Mouse (Mus musculus) ovary, adult 18-20 months (tissue): ENCODE measurements around the gene Olfr424.

Source experiments
- DNase-seq: peaks from one replicate; pipeline ENCODE4 v3.0.0; 2022; ENCODE audit warnings: low spot score, mixed read lengths

Olfr424 gene

DNA sequence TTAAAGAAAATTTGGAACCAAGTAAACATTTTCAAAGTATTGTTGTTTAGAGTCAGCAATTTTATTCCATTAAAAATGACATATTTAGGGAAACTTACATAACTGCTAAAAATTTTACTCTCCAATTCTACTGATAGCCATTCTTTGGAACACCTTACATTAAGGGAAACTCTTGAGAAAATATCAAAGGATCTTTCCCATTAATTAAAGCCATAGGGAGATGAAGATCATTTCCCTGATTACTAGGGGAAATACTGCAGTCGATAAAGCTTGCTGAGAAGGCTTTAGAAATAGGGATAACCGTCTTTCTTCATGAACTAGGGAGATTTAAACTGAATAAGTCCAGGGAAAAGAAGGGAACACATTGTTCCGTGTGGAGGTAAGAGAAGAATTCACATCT, at the start of gene Olfr424:
Gene Olfr424, plus strand, starts transcription at position 301 of the 400 bp plus-strand sequence.
- DNase-seq: no peak

DNA sequence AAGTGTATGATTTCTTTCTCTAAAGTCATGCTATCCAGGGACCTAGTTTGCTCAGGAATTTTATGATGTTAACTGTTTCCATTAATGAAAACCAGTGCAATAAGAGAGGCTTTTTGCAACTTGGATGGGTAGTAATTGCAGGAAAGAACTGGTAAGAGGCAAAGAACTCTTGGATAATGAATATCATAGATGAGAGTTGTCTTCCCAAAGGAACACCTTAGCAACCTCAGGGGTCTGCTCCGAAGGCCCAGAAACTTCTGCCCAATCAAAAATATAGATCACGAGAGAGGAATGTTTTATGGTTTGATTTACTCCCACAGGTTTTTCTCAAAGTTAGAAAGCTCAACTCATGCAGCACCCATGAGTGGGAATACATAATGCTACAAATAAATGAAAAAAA, 47.3 kb upstream of the Olfr424 start, which contains the start of gene Olfr429:
Gene Olfr429, plus strand, starts transcription at position 301 of the 400 bp plus-strand sequence.
- DNase-seq: no peak

DNA sequence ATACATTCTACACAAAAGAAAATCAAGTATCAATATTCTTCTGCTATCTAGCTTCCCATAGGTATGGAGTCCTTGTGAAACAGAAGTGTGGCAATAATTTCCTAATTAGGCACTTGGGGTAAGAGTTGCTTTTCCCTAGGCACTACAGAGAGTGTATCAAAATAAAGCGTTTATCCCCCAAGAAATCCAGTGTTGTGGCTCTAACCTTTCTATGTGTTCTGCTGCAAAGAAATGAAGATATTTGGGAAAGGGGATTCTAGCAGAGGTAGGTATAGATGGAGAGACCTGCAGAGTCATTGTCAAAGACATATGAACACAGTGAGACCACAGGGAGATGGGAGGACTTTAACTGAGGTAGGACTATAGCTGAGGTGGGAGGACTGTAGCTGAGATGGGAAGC, 34.7 kb upstream of the Olfr424 start, which contains the start of gene Olfr427:
Gene Olfr427, plus strand, starts transcription at position 301 of the 400 bp plus-strand sequence.
- no peak for DNase-seq

DNA sequence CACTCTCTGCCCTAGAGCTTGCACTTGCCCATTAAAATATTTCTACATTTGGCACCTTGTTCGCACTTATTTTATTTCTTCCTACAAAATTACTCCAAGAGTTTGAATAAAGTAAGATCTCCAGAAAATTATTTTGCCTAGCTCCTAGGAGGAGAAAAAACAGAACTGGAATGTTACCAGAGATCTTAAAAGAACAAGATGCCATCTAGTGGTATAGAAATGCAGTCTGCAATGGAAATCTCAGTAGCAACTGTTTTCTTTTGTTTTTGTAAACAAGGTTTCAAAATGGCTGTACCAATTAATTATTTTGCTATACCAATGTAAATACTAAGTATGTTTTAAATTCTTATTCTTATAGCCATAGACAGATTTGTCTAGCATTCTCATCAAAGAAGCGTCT, 27.6 kb upstream of the Olfr424 start:
- no peak for DNase-seq

DNA sequence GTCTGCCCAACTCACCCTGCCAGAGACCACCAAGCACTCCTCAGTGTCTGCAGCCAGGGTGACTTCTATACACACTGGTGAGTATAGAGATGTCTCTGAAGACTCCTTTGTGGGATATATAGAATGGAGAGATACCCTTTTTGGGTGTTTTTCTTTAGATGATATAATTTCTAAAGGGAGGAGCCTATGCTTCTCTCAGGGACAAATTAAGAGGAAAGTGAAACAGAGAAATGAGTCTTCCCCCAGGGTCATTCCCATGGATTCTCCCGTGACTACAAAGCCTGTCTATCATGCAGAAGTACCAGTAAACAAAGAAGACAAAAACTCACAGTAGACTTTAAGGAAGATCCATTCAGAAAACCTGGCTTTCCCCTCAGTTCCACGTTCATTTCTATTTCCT, 10.3 kb upstream of the Olfr424 start, which contains the start of gene Olfr231:
Gene Olfr231, minus strand, starts transcription at position 101 of the 400 bp plus-strand sequence.
- DNase-seq: no peak

DNA sequence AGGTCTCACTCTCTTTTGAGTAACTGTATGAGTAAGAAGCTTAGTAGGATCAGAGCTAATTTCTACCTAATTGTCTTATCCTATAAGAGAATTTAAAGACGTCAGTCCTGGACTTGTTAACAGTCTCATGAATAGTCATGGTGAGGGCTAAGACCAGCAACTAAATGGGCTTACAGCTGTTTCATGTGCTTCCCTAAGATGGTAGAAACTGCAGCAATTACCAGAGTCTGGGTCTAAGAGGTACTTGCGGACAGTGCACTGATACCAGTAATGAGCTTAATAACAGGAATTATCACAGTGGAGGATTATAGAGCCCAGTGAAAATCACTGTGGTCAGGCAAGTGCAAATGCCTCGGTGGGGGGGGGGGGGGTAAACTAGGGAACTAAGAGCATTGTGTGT, 682 bp downstream of the Olfr424 start:
- no peak for DNase-seq

DNA sequence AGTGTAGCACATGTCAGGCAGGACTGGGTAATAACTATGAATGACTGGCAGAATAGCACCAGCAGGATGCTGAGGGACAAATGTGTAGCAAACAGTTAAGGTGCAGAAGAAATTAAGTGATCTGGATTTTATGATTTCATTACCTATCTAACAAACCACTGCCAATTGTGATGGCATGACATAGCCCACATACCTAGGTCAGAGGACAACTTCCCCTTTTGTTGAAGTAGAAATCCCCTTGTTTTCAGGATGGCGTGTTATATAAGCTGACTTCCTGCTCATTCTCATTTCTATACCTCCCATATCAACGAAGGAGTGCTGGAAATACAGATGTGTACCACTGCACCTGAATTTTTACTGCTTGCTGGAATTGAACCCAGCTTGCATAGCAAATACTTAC, 10.1 kb downstream of the Olfr424 start:
- no peak for DNase-seq

DNA sequence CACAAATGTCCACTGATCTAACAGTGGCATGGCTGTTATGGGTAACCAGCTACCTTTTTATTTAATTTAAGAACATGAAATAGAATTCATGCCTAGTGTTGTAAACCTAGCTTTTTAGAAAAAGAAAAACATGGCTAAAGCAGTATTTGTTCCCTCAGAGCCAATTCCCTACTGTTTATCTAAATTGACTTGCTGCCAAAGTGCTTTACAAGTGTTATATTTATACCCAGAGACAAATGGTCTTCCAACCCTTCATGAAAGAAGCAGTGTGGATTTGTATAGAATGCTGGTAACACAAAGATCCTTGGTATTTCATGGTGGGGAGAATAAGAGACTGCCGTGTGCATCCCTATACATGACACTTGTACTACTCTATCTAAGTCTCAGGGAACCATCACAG, 15.4 kb downstream of the Olfr424 start:
- no peak for DNase-seq

DNA sequence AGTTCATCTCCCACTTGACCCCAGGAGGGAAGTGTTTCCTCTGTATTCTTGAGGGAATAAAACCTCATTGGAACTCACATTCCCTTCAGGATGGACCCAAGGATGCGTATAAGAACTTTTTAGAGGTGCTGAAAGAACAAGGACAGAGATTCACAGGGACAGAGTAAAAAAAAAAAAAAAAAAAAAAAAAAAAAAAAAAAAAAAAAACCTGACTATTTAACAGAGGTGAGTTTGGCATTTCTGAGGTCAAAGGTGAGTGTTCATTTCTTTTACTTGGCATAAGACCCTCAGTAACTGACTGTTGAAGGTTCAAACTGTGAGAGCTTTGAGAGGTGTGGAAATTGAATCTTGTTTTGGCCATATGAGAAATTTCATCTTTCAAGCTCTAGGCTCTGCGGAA, 18.0 kb downstream of the Olfr424 start:
- no peak for DNase-seq

DNA sequence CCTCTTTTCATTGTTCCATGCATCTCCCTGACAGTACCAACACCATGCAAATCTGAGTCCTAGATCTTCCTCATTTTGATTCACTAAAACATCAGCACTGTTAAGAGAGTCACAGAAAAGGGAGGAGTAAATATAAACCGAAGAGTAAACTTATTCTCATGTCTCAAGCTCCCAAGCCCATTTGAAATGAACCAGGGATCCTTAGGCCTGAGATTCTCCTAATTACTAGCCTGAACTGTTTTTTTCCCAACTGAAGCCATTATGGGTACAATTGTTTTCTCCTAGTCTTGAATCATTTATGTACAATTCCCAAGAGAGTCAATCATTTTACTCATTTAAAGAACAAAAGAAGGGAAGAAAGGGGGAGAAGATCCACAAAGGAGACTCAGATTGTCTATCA, 24.0 kb downstream of the Olfr424 start, which contains the start of gene Olfr420:
Gene Olfr420, plus strand, starts transcription at position 301 of the 400 bp plus-strand sequence.
- DNase-seq: no peak

DNA sequence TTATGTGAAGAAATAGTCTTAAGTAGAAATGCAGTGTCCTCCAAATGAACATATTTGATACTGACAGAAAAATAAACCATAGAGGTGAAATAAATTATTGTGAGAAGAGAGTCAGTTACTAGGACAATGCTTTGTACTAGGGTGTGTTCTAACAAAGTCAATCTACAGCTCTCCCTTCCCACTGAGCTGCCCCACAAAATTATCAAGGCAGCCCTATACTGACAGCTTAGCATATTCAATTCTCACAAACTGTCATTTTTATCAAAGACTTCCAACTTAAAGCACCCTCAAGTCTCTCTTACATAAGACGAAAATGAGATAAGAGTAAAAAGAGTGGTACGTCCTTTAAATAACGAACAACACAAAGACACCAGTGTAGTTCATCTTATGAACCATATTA, 26.3 kb downstream of the Olfr424 start:
- no peak for DNase-seq

DNA sequence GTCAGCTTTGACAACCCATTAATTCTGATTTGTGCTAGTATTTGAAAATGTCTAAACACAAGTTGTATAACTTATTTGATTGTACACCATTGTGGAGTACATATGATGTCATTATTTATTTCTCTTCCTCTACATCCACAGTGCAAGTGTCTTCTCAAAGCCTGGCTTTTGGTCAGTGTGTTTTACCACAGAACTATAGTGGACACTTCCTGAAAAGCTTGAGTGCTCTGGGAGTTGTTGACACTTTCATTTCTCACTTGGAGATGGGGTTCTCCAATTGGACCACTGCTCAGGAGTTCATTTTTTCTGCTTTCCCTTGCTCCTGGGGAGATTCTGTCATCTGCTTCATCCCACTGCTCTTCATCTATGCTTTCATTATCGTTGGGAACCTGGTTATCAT, 27.2 kb downstream of the Olfr424 start:
- DNase-seq: no peak

DNA sequence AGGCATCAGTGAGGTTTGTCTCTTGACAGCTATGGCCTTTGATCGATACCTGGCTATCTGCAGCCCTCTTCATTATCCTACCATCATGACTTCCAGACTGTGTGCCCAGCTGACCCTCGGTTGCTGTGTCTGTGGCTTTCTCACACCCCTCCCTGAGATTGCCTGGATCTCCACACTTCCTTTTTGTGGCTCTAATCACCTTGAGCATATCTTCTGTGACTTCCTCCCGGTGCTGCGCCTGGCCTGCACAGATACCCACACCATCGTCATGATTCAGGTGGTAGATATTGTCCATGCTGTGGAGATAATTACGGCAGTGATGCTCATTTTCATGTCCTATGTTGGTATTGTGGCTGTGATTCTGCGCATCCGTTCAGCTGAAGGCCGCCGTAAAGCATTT, 27.8 kb downstream of the Olfr424 start:
- no peak for DNase-seq

DNA sequence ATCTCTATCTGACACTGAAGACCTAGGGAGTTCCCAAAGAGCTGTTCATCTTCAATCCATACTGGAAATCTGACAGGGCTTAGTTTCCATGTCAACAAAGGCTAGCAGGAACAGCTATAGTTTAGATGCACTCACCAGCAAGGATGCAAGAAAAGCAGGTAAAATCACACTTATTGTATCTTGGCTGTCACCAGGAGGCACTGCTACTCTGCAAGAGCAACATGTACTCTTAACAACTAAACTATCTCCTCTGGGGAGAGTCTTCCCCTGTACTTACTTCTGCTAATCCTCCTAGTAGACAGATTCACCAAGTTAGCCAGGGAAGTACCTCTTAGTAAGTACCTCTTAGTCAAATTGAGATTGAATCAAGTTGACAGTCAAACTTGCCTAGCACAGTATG, 37.7 kb downstream of the Olfr424 start:
- no peak for DNase-seq

DNA sequence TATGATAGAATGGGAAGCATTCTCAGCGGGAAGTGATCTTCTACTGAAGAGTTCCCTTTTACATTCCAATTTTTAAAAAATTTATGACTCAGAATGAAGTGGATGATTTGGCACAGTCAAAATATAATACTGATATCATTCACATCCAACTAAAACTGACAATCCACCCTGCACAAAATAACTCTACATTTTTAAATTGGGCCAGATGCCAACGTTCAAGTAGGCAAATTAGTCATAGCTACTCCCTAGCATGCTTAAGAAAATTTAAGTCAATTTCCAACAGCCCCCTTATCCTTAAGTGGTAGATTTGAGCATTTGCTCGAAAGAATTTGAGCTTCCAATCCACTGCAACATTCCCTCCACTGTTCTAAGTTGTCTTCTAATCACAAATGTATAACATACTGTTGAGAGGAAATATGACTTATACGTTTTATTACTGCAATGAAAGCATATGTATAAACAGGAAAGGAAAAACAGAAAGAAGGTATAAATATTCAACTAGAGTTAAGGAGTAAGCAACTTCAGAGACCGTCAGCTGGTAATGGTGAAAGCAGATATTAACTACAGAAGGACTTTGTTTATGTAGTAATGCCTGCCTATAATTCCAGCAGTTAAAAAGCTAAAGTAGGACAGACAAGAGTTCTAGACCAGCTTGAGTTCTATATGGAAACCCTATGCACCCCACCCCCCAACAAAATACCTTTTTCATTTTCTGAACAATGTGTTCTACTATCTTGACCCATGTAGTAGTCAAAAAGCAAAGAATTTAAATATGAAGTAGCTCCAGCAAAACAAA, 39.6 kb downstream of the Olfr424 start:
- no peak for DNase-seq

DNA sequence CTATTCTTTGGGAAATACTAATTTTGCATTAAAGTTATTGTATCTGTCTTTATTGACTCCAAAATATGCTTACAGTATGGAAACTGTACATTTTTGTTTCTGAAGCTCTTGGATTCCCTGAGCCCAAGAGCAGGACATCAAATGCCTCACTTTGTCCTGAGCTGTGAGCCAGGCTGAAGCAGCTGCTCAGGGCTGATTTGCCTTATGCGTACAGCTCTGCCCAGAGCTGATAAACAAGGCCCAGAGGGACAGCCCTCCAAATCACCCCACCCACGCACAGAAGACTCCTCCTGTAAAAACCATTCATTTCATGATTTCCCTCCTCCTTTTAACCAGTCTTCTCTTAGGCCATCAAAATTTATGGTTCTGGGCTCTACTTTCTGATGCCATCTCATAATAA, 40.2 kb downstream of the Olfr424 start:
- DNase-seq: no peak

DNA sequence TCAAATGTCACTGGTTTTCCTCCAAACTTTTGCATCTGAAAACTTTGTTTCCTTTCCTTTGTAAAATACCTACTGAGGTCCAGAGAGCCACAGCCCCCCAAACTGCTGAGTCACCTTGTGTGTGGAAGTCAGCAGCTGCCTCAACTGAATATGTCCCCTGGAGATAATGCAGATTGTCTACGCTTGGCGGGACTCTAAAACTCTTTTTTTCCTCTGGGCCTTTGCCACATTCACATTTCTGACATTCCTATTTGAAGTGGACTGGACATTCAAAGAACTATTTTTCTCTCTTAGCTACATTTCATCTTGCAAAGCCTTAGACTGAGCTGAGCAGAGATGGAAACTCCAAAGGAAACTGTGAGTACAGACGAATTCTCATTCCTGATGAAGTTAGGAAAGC, 41.3 kb downstream of the Olfr424 start, which contains the start of gene Spta1:
Gene Spta1, plus strand, starts transcription at position 172 of the 400 bp plus-strand sequence.
- DNase-seq: no peak
